Mouse (Mus musculus): ENCODE measurements around the gene Gm21885. TPM values are rescaled to one million over a fixed set of nuclear protein-coding genes. Genes with fewer than 3 reads are reported as not detected.
"Not testable (repeated sequence)": the region's sequence is repeated elsewhere in the genome, so short reads cannot be mapped to it uniquely, and the experiment has no call there.

Gene Gm21885
- polyA plus RNA-seq, 1 experiment = 4.1 TPM

DNA sequence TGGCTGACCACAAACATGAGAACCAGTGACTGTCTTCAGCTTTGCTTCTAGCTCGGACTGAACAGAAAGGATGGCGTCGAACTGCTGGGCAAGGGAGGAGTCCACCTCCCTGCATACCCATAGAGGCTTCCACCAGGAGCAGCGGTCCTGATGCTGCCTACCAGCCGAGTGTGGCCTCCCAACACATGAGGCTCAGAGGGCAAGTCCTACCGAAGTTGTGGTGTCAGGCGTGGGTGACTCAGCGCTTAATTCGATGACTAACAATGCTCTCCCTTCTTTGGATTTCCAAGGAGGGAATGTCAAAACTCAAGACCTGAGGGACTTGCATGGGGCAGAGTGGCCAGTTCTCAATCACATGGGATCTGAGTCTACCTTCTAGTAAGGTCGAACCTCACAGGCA lies 28.0 kb upstream of the Gm21885 start:
- 82% methylated on average over 10 of the region's 10 CpGs for WGBS
- no peak for TF ChIP-seq CTCF (IDR thresholded peaks at IDR 0.05; ENCODE audit: extremely low read depth, insufficient read length, insufficient replicate concordance, low read depth, low read length)
- no peak for TF ChIP-seq POLR2A (IDR thresholded peaks at IDR 0.05; ENCODE audit: low read depth, low read length)
- H3K36me3 ChIP-seq (ENCODE audit: control insufficient read depth, insufficient read depth, low read length) = no peaks in the 10 kb centered on the region
- no peak overlapping the region for H3K27ac ChIP-seq (ENCODE audit: insufficient read depth, low read depth, low read length)
- H3K27me3 ChIP-seq (ENCODE audit: control insufficient read depth, insufficient read depth, low read length) = no peaks in the 10 kb centered on the region
- H3K4me3 ChIP-seq (ENCODE audit: low read depth, low read length) = no peak overlapping the region
- H3K4me1 ChIP-seq (ENCODE audit: control insufficient read depth, insufficient read depth, insufficient read length, low read length) = peaks cover 6% of the 10 kb centered on the region; the same call in 1 of the 2 replicates

DNA sequence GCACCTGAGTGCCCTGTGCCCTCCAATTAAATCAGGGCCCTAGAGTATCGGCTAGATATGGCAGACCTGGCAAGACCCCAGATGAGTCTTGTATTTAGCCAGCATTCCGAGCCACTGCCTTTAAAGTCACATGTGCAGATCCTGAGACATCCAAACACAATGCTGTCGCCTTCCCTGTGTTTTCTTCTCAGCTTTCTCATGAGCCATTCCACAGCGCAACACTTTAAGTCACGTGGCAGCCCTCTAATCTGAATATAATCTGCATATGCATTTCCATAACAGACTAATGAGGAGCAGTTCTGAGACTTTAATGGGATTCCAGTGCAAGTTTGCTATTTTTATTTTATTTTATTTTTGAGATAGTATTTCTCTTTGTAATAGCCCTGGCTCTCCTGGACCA lies 25.9 kb upstream of the Gm21885 start:
- Histone ChIP-seq H3K27me3 (ENCODE audit: control insufficient read depth, insufficient read depth, low read length) (no peaks in the 10 kb centered on the region), H3K36me3 (ENCODE audit: control insufficient read depth, insufficient read depth, low read length) (no peaks in the 10 kb centered on the region), H3K27ac (ENCODE audit: insufficient read depth, low read depth, low read length) (no peak overlapping the region), H3K4me3 (ENCODE audit: low read depth, low read length) (no peak overlapping the region), H3K4me1 (ENCODE audit: control insufficient read depth, insufficient read depth, insufficient read length, low read length) (peaks cover 6% of the 10 kb centered on the region; the same call in 1 of the 2 replicates)
- 83% methylated on average over 5 of the region's 5 CpGs for WGBS
- TF ChIP-seq POLR2A (IDR thresholded peaks at IDR 0.05; ENCODE audit: low read depth, low read length) (no peak), CTCF (IDR thresholded peaks at IDR 0.05; ENCODE audit: extremely low read depth, insufficient read length, insufficient replicate concordance, low read depth, low read length) (no peak)

GRCm38 (mm10) chr11:94257987-94258386 lies 23.7 kb upstream of the Gm21885 start:
- TF ChIP-seq CTCF (IDR thresholded peaks at IDR 0.05; ENCODE audit: extremely low read depth, insufficient read length, insufficient replicate concordance, low read depth, low read length) = no peak
- H3K4me3 ChIP-seq (ENCODE audit: low read depth, low read length) = no peak overlapping the region
- H3K27me3 ChIP-seq (ENCODE audit: control insufficient read depth, insufficient read depth, low read length) = no peaks in the 10 kb centered on the region
- WGBS = 74% methylated on average over 14 of the region's 14 CpGs
- no peak overlapping the region for H3K27ac ChIP-seq (ENCODE audit: insufficient read depth, low read depth, low read length)
- H3K4me1 ChIP-seq (ENCODE audit: control insufficient read depth, insufficient read depth, insufficient read length, low read length) = peaks cover 6% of the 10 kb centered on the region; the same call in 1 of the 2 replicates
- no peaks in the 10 kb centered on the region for H3K36me3 ChIP-seq (ENCODE audit: control insufficient read depth, insufficient read depth, low read length)

- H3K36me3 ChIP-seq (ENCODE audit: control insufficient read depth, insufficient read depth, low read length) = no peaks in the 10 kb centered on the region
- H3K27ac ChIP-seq (ENCODE audit: insufficient read depth, low read depth, low read length) = no peak overlapping the region
- no peaks in the 10 kb centered on the region for H3K27me3 ChIP-seq (ENCODE audit: control insufficient read depth, insufficient read depth, low read length)
- no peak overlapping the region for H3K4me3 ChIP-seq (ENCODE audit: low read depth, low read length)
- 71% methylated on average over 4 of the region's 4 CpGs for WGBS
- peaks cover 6% of the 10 kb centered on the region; the same call in 1 of the 2 replicates for H3K4me1 ChIP-seq (ENCODE audit: control insufficient read depth, insufficient read depth, insufficient read length, low read length)
- TF ChIP-seq CTCF (IDR thresholded peaks at IDR 0.05; ENCODE audit: extremely low read depth, insufficient read length, insufficient replicate concordance, low read depth, low read length) = no peak
- no peak for TF ChIP-seq POLR2A (IDR thresholded peaks at IDR 0.05; ENCODE audit: low read depth, low read length)
Observed at GRCm38 (mm10) chr11:94259814-94260213, 21.9 kb upstream of the Gm21885 start.

GRCm38 (mm10) chr11:94261585-94262370 lies 19.9 kb upstream of the Gm21885 start:
- H3K27ac ChIP-seq (ENCODE audit: insufficient read depth, low read depth, low read length) = no peak overlapping the region
- 75% methylated on average over 6 of the region's 6 CpGs for WGBS
- TF ChIP-seq CTCF (IDR thresholded peaks at IDR 0.05; ENCODE audit: extremely low read depth, insufficient read length, insufficient replicate concordance, low read depth, low read length) = no peak
- TF ChIP-seq POLR2A (IDR thresholded peaks at IDR 0.05; ENCODE audit: low read depth, low read length) = no peak
- peaks cover 6% of the 10 kb centered on the region; the same call in 1 of the 2 replicates for H3K4me1 ChIP-seq (ENCODE audit: control insufficient read depth, insufficient read depth, insufficient read length, low read length)
- H3K36me3 ChIP-seq (ENCODE audit: control insufficient read depth, insufficient read depth, low read length) = no peaks in the 10 kb centered on the region
- no peak overlapping the region for H3K4me3 ChIP-seq (ENCODE audit: low read depth, low read length)
- no peaks in the 10 kb centered on the region for H3K27me3 ChIP-seq (ENCODE audit: control insufficient read depth, insufficient read depth, low read length)

- no peaks in the 10 kb centered on the region for H3K4me1 ChIP-seq (ENCODE audit: control insufficient read depth, insufficient read depth, insufficient read length, low read length)
- TF ChIP-seq CTCF (IDR thresholded peaks at IDR 0.05; ENCODE audit: extremely low read depth, insufficient read length, insufficient replicate concordance, low read depth, low read length) = peak; percentile 50; the same call in 1 of the 2 replicates
- no peak for TF ChIP-seq POLR2A (IDR thresholded peaks at IDR 0.05; ENCODE audit: low read depth, low read length)
Observed at GRCm38 (mm10) chr11:94265134-94265785, 16.4 kb upstream of the Gm21885 start.

GRCm38 (mm10) chr11:94266155-94266554 lies 15.5 kb upstream of the Gm21885 start:
- H3K27me3 ChIP-seq (ENCODE audit: control insufficient read depth, insufficient read depth, low read length); H3K4me3 ChIP-seq (ENCODE audit: low read depth, low read length); H3K4me1 ChIP-seq (ENCODE audit: control insufficient read depth, insufficient read depth, insufficient read length, low read length); H3K27ac ChIP-seq (ENCODE audit: insufficient read depth, low read depth, low read length); H3K36me3 ChIP-seq (ENCODE audit: control insufficient read depth, insufficient read depth, low read length): not testable (repeated sequence)
- 77% methylated on average over 3 of the region's 3 CpGs for WGBS

More at GRCm38 (mm10) chr11:94265134-94265785, 16.4 kb upstream of the Gm21885 start:
- H3K4me3 ChIP-seq (ENCODE audit: low read depth, low read length) = peak overlapping the region; percentile 25; the same call in 1 of the 2 replicates
- 5% methylated on average over 18 of the region's 18 CpGs for WGBS
- H3K27ac ChIP-seq (ENCODE audit: insufficient read depth, low read depth, low read length) = no peak overlapping the region
- no peaks in the 10 kb centered on the region for H3K36me3 ChIP-seq (ENCODE audit: control insufficient read depth, insufficient read depth, low read length)
- no peaks in the 10 kb centered on the region for H3K27me3 ChIP-seq (ENCODE audit: control insufficient read depth, insufficient read depth, low read length)

Data from small intestine, adult 2 months (tissue).